In the genomic region with DNA sequence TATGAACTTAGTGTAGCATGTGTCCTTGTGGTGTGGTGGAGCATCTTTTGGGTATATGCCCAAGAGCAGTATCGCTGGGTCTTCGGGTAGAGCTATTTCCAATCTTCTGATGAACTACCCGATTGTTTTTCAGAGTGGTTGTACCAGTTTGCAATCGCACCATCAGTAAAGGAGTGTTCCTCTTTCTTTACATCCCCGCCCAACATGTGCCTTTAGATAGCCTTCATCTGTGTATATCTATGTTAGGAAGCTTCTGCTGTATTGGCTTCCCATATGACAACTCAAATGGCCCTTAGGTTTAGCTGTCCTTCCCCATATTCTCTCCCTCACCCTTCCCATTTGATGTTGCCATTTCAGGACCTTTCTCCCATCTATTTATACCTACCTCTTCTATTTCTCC, we compare ENCODE assay signal across 28 mouse cellular contexts. TPM values are rescaled to one million over a fixed set of nuclear protein-coding genes. Genes with fewer than 3 reads are reported as not detected.
"Had no signal": no experiment of that assay in that cellular context is flagged by ENCODE, and none has a peak within 500 bp of the region (broad histone marks: within the 10 kb centered on the region; RNA-seq: fewer than 3 reads in every experiment).

No protein-coding gene starts in this region.

- H3K4me2 ChIP-seq: heart, embryonic 12.5 days; hindbrain, embryonic 12.5 days; hindbrain, embryonic 14.5 days; intestine, embryonic 15.5 days; limb, embryonic 13.5 days; limb, embryonic 15.5 days had no signal

- H3K27me3 ChIP-seq: heart, embryonic 12.5 days; hindbrain, embryonic 12.5 days; intestine, embryonic 15.5 days; limb, embryonic 13.5 days; limb, embryonic 15.5 days had no signal

- H3K4me1 ChIP-seq: heart, embryonic 10.5 days; heart, embryonic 12.5 days; hindbrain, embryonic 10.5 days; hindbrain, embryonic 12.5 days; intestine, embryonic 15.5 days; limb, embryonic 13.5 days; limb, embryonic 15.5 days had no signal

- H3K9me3 ChIP-seq: heart, embryonic 10.5 days; heart, embryonic 12.5 days; hindbrain, embryonic 10.5 days; hindbrain, embryonic 12.5 days; intestine, embryonic 15.5 days; limb, embryonic 13.5 days; limb, embryonic 15.5 days had no signal

- H3K27ac ChIP-seq: heart, embryonic 10.5 days; hindbrain, embryonic 10.5 days; hindbrain, embryonic 12.5 days; hindbrain, embryonic 14.5 days; intestine, embryonic 15.5 days; limb, embryonic 13.5 days; limb, embryonic 15.5 days had no signal

- H3K36me3 ChIP-seq: heart, embryonic 10.5 days; heart, embryonic 12.5 days; hindbrain, embryonic 10.5 days; hindbrain, embryonic 12.5 days; intestine, embryonic 15.5 days; limb, embryonic 13.5 days; limb, embryonic 15.5 days had no signal

- H3K4me3 ChIP-seq: heart, embryonic 10.5 days; heart, embryonic 12.5 days; hindbrain, embryonic 10.5 days; hindbrain, embryonic 12.5 days; intestine, embryonic 15.5 days; limb, embryonic 13.5 days; limb, embryonic 15.5 days had no signal

- DNase-seq: gastrocnemius, postnatal 25 days; heart, adult 18-20 months; heart, postnatal 10 days; heart, postnatal 4 days; kidney, adult 18-20 months; kidney, adult 8-10 months; kidney, postnatal 10 days; kidney, postnatal 36 days; layer of hippocampus, adult 9-11 months; layer of hippocampus, postnatal 36 days; left cerebral cortex, postnatal 4 days had no signal

- ATAC-seq: hindbrain, embryonic 16.5 days; inflammation-experienced regulatory T-cells, adult 6 months; intestine, embryonic 15.5 days; intestine, postnatal 0 days had no signal

- H3K9ac ChIP-seq: heart, embryonic 12.5 days; hindbrain, embryonic 12.5 days; hindbrain, embryonic 14.5 days; intestine, embryonic 15.5 days; limb, embryonic 13.5 days; limb, embryonic 15.5 days had no signal

RNA-seq across cellular contexts. Expression of a gene that starts 46.6 kb away (rescaled TPM):
- total RNA-seq: gastrocnemius, postnatal 25 days; gastrocnemius, postnatal 4 days; granulocyte monocyte progenitor cell, adult 5-6 weeks; heart, adult 18-20 months; heart, adult 8-10 months; heart, postnatal 4 days had no signal
- polyA plus RNA-seq: hindbrain, embryonic 14.5 days; inflammation-experienced regulatory T-cells, adult 6 months; intestine, embryonic 15.5 days; intestine, postnatal 0 days; kidney, embryonic 14.5 days; large intestine, adult 2 months; limb, embryonic 11.5 days; limb, embryonic 15.5 days had no signal
